Mouse (Mus musculus): Measurements from ENCODE around the gene Xylb. TPM values are rescaled to one million over a fixed set of nuclear protein-coding genes. Genes with fewer than 3 reads are reported as not detected.

Gene Xylb
- polyA plus RNA-seq, 1 experiment = 449 TPM

GRCm38 (mm10) chr9:119353926-119354325 lies 3.3 kb upstream of the Xylb start:
- no peak for TF ChIP-seq POLR2A (IDR thresholded peaks at IDR 0.05; ENCODE audit: low read depth, low read length)
- TF ChIP-seq CTCF (conservative IDR thresholded peaks at IDR 0.05; ENCODE audit: insufficient read depth, insufficient read length, low read depth, low read length) = no peak
- H3K4me3 ChIP-seq (ENCODE audit: insufficient read depth, low read depth, low read length) = no peak overlapping the region
- H3K4me1 ChIP-seq (ENCODE audit: control insufficient read depth, insufficient read depth, low read length) = peaks cover 13% of the 10 kb centered on the region; the same call in 1 of the 2 replicates
- DNase-seq = peak; percentile 91
- no peaks in the 10 kb centered on the region for H3K27me3 ChIP-seq (replicated peaks; ENCODE audit: control insufficient read depth, insufficient read depth, low read length)
- H3K27ac ChIP-seq (ENCODE audit: insufficient read depth, low read depth, low read length) = no peak overlapping the region; the same call in 1 of the 2 replicates
- no peaks in the 10 kb centered on the region for H3K36me3 ChIP-seq (ENCODE audit: control insufficient read depth, insufficient read depth, low read length)
- WGBS = 39% methylated on average over 6 of the region's 6 CpGs

GRCm38 (mm10) chr9:119355943-119356342 lies 1.2 kb upstream of the Xylb start:
- no peak for TF ChIP-seq CTCF (conservative IDR thresholded peaks at IDR 0.05; ENCODE audit: insufficient read depth, insufficient read length, low read depth, low read length)
- no peak for TF ChIP-seq POLR2A (IDR thresholded peaks at IDR 0.05; ENCODE audit: low read depth, low read length)
- Histone ChIP-seq H3K4me3 (ENCODE audit: insufficient read depth, low read depth, low read length) (no peak overlapping the region), H3K27me3 (replicated peaks; ENCODE audit: control insufficient read depth, insufficient read depth, low read length) (no peaks in the 10 kb centered on the region), H3K36me3 (ENCODE audit: control insufficient read depth, insufficient read depth, low read length) (no peaks in the 10 kb centered on the region; the same call in 1 of the 2 replicates), H3K27ac (ENCODE audit: insufficient read depth, low read depth, low read length) (no peak overlapping the region), H3K4me1 (ENCODE audit: control insufficient read depth, insufficient read depth, low read length) (peaks cover 6% of the 10 kb centered on the region; the same call in 1 of the 2 replicates)
- WGBS = 73% methylated on average over 6 of the region's 6 CpGs
- no peak for DNase-seq

- Histone ChIP-seq H3K4me1 (ENCODE audit: control insufficient read depth, insufficient read depth, low read length) (no peaks in the 10 kb centered on the region; the same call in 1 of the 2 replicates), H3K36me3 (ENCODE audit: control insufficient read depth, insufficient read depth, low read length) (no peaks in the 10 kb centered on the region; the same call in 1 of the 2 replicates), H3K27me3 (replicated peaks; ENCODE audit: control insufficient read depth, insufficient read depth, low read length) (no peaks in the 10 kb centered on the region), H3K4me3 (ENCODE audit: insufficient read depth, low read depth, low read length) (peak overlapping the region; percentile 69), H3K27ac (ENCODE audit: insufficient read depth, low read depth, low read length) (peak overlapping the region; percentile 64)
- no peak for TF ChIP-seq CTCF (conservative IDR thresholded peaks at IDR 0.05; ENCODE audit: insufficient read depth, insufficient read length, low read depth, low read length)
- TF ChIP-seq POLR2A (IDR thresholded peaks at IDR 0.05; ENCODE audit: low read depth, low read length) = no peak
- DNase-seq = peak; percentile 92
- WGBS = 27% methylated on average over 9 of the region's 9 CpGs
These were observed 863 bp downstream of the Xylb start for GRCm38 (mm10) chr9:119358058-119358429.

GRCm38 (mm10) chr9:119361416-119361815 lies 4.2 kb downstream of the Xylb start:
- no peaks in the 10 kb centered on the region; the same call in 1 of the 2 replicates for H3K4me1 ChIP-seq (ENCODE audit: control insufficient read depth, insufficient read depth, low read length)

GRCm38 (mm10) chr9:119363229-119363628 lies 6.0 kb downstream of the Xylb start:
- WGBS = 79% methylated on average over 12 of the region's 12 CpGs
- H3K36me3 ChIP-seq (ENCODE audit: control insufficient read depth, insufficient read depth, low read length) = peaks cover 2% of the 10 kb centered on the region; the same call in 1 of the 2 replicates
- TF ChIP-seq CTCF (conservative IDR thresholded peaks at IDR 0.05; ENCODE audit: insufficient read depth, insufficient read length, low read depth, low read length) = no peak
- TF ChIP-seq POLR2A (IDR thresholded peaks at IDR 0.05; ENCODE audit: low read depth, low read length) = no peak
- H3K27ac ChIP-seq (ENCODE audit: insufficient read depth, low read depth, low read length) = no peak overlapping the region
- no peak for DNase-seq
- H3K4me3 ChIP-seq (ENCODE audit: insufficient read depth, low read depth, low read length) = no peak overlapping the region
- H3K4me1 ChIP-seq (ENCODE audit: control insufficient read depth, insufficient read depth, low read length) = peaks cover 2% of the 10 kb centered on the region; the same call in 1 of the 2 replicates
- H3K27me3 ChIP-seq (replicated peaks; ENCODE audit: control insufficient read depth, insufficient read depth, low read length) = no peaks in the 10 kb centered on the region

More at GRCm38 (mm10) chr9:119361416-119361815, 4.2 kb downstream of the Xylb start:
- no peak for DNase-seq
- 87% methylated on average over 5 of the region's 5 CpGs for WGBS
- no peak overlapping the region for H3K27ac ChIP-seq (ENCODE audit: insufficient read depth, low read depth, low read length)
- no peaks in the 10 kb centered on the region; the same call in 1 of the 2 replicates for H3K36me3 ChIP-seq (ENCODE audit: control insufficient read depth, insufficient read depth, low read length)
- no peaks in the 10 kb centered on the region for H3K27me3 ChIP-seq (replicated peaks; ENCODE audit: control insufficient read depth, insufficient read depth, low read length)
- H3K4me3 ChIP-seq (ENCODE audit: insufficient read depth, low read depth, low read length) = no peak overlapping the region
- TF ChIP-seq POLR2A (IDR thresholded peaks at IDR 0.05; ENCODE audit: low read depth, low read length) = no peak
- TF ChIP-seq CTCF (conservative IDR thresholded peaks at IDR 0.05; ENCODE audit: insufficient read depth, insufficient read length, low read depth, low read length) = no peak

- H3K27ac ChIP-seq (ENCODE audit: insufficient read depth, low read depth, low read length) = no peak within 1 kb of the TSS
- peak; percentile 38 for DNase-seq
- H3K4me1 ChIP-seq (ENCODE audit: control insufficient read depth, insufficient read depth, low read length) = peaks cover 3% of the 10 kb centered on the region; the same call in 1 of the 2 replicates
- no peaks in the 10 kb centered on the region for H3K27me3 ChIP-seq (replicated peaks; ENCODE audit: control insufficient read depth, insufficient read depth, low read length)
- TF ChIP-seq POLR2A (IDR thresholded peaks at IDR 0.05; ENCODE audit: low read depth, low read length) (no peak), CTCF (conservative IDR thresholded peaks at IDR 0.05; ENCODE audit: insufficient read depth, insufficient read length, low read depth, low read length) (no peak)
- peaks cover 2% of the 10 kb centered on the region; the same call in 1 of the 2 replicates for H3K36me3 ChIP-seq (ENCODE audit: control insufficient read depth, insufficient read depth, low read length)
- H3K4me3 ChIP-seq (ENCODE audit: insufficient read depth, low read depth, low read length) = no peak within 1 kb of the TSS
- WGBS = 32% methylated on average over 7 of the region's 7 CpGs
These were observed 8.1 kb downstream of the Xylb start, which contains the start of gene Slc22a14 for GRCm38 (mm10) chr9:119365284-119365683. TSS of gene Slc22a14 (minus strand) at chr9:119365553.

GRCm38 (mm10) chr9:119368367-119368766 lies 11.2 kb downstream of the Xylb start:
- Histone ChIP-seq H3K4me3 (ENCODE audit: insufficient read depth, low read depth, low read length) (no peak overlapping the region), H3K27me3 (replicated peaks; ENCODE audit: control insufficient read depth, insufficient read depth, low read length) (no peaks in the 10 kb centered on the region)

More at GRCm38 (mm10) chr9:119368367-119368766, 11.2 kb downstream of the Xylb start:
- H3K4me1 ChIP-seq (ENCODE audit: control insufficient read depth, insufficient read depth, low read length) = peaks cover 3% of the 10 kb centered on the region; the same call in 1 of the 2 replicates
- TF ChIP-seq CTCF (conservative IDR thresholded peaks at IDR 0.05; ENCODE audit: insufficient read depth, insufficient read length, low read depth, low read length) = no peak
- TF ChIP-seq POLR2A (IDR thresholded peaks at IDR 0.05; ENCODE audit: low read depth, low read length) = no peak
- peak; percentile 77 for DNase-seq
- no peak overlapping the region for H3K27ac ChIP-seq (ENCODE audit: insufficient read depth, low read depth, low read length)
- H3K36me3 ChIP-seq (ENCODE audit: control insufficient read depth, insufficient read depth, low read length) = peaks cover 2% of the 10 kb centered on the region; the same call in 1 of the 2 replicates
- WGBS = 67% methylated on average over 3 of the region's 3 CpGs
